13 mouse cellular contexts compared by ENCODE assay signal in genomic region chr17:78232703-78233102, GRCm38 (mm10). TPM values are rescaled to one million over a fixed set of nuclear protein-coding genes. Genes with fewer than 3 reads are reported as not detected.
A peak's percentile ranks its signal among the peaks of the same experiment; 100 is the strongest.
DNase-seq lines count a peak whose midpoint lies in the region; ATAC-seq and TF ChIP-seq lines count a peak whose summit lies in the region.
"Had no signal": no experiment of that assay in that cellular context is flagged by ENCODE, and none has a peak within 500 bp of the region (broad histone marks: within the 10 kb centered on the region; RNA-seq: fewer than 3 reads in every experiment).

No protein-coding gene starts in this region.

- H3K4me2 ChIP-seq in heart, embryonic 13.5 days: peak overlapping the region; percentile 51
- H3K4me2 ChIP-seq in neural tube, embryonic 13.5 days: no peak overlapping the region; the same call in 1 of the 2 replicates
- H3K4me2 ChIP-seq in hindbrain, postnatal 0 days (ENCODE audit: low read depth, low read length): peak overlapping the region; percentile 29
- H3K4me2 ChIP-seq in stomach, postnatal 0 days (replicated peaks; ENCODE audit: low read depth): 0 out of 2 replicates have a peak overlapping the region, but pooled peaks have one; percentile 20
- H3K4me2 ChIP-seq: forebrain, embryonic 13.5 days; kidney, embryonic 15.5 days; liver, embryonic 11.5 days had no signal

- no peak overlapping the region for H3K9ac ChIP-seq in heart, embryonic 13.5 days
- no peak overlapping the region for H3K9ac ChIP-seq in neural tube, embryonic 13.5 days
- H3K9ac ChIP-seq in hindbrain, postnatal 0 days (replicated peaks; ENCODE audit: low read length): no peak overlapping the region
- H3K9ac ChIP-seq in stomach, postnatal 0 days (ENCODE audit: low read length): no peak overlapping the region
- H3K9ac ChIP-seq: forebrain, embryonic 13.5 days; kidney, embryonic 15.5 days had no signal

- peaks cover 19% of the 10 kb centered on the region for H3K4me1 ChIP-seq in heart, embryonic 13.5 days
- peaks cover 32% of the 10 kb centered on the region for H3K4me1 ChIP-seq in neural tube, embryonic 13.5 days (replicated peaks)
- H3K4me1 ChIP-seq in hindbrain, postnatal 0 days (ENCODE audit: insufficient read depth, low read length): no peaks in the 10 kb centered on the region
- no peaks in the 10 kb centered on the region for H3K4me1 ChIP-seq in stomach, postnatal 0 days (replicated peaks; ENCODE audit: control insufficient read depth, insufficient read depth)
- H3K4me1 ChIP-seq: kidney, embryonic 15.5 days had no signal

- H3K9me3 ChIP-seq in heart, embryonic 13.5 days: no peaks in the 10 kb centered on the region
- H3K9me3 ChIP-seq in neural tube, embryonic 13.5 days: no peaks in the 10 kb centered on the region
- no peaks in the 10 kb centered on the region for H3K9me3 ChIP-seq in hindbrain, postnatal 0 days (ENCODE audit: low read length)
- no peaks in the 10 kb centered on the region for H3K9me3 ChIP-seq in stomach, postnatal 0 days (ENCODE audit: control insufficient read depth, low read length)
- H3K9me3 ChIP-seq: forebrain, embryonic 13.5 days; kidney, embryonic 15.5 days had no signal

- ATAC-seq in heart, embryonic 13.5 days (ENCODE audit: extremely low read depth, insufficient number of reproducible peaks, low FRiP score, low TSS enrichment): no peak
- peak; percentile 84; the same call in 1 of the 2 replicates for ATAC-seq in neural tube, embryonic 13.5 days (ENCODE audit: low read depth)
- ATAC-seq in hindbrain, postnatal 0 days: peak; percentile 65
- no peak for ATAC-seq in stomach, postnatal 0 days (ENCODE audit: low FRiP score, low TSS enrichment)
- ATAC-seq: forebrain, embryonic 13.5 days had no signal

- intact Hi-C loops in left cerebral cortex, postnatal 10 days (cut with DNase I): no loop called here

- 30% methylated on average over 13 of the region's 13 CpGs for WGBS in heart, embryonic 13.5 days
- 61% methylated on average over 13 of the region's 13 CpGs for WGBS in neural tube, embryonic 13.5 days
- 54% methylated on average over 13 of the region's 13 CpGs for WGBS in hindbrain, postnatal 0 days
- WGBS in stomach, postnatal 0 days: 58% methylated on average over 13 of the region's 13 CpGs

- peaks cover 7% of the 10 kb centered on the region; the same call in 1 of the 2 replicates for H3K27me3 ChIP-seq in heart, embryonic 13.5 days (replicated peaks)
- no peaks in the 10 kb centered on the region for H3K27me3 ChIP-seq in neural tube, embryonic 13.5 days
- H3K27me3 ChIP-seq in hindbrain, postnatal 0 days (ENCODE audit: insufficient read depth, low read length): no peaks in the 10 kb centered on the region
- H3K27me3 ChIP-seq in stomach, postnatal 0 days (ENCODE audit: control insufficient read depth, insufficient read depth, low read length): no peaks in the 10 kb centered on the region
- H3K27me3 ChIP-seq: forebrain, embryonic 13.5 days; kidney, embryonic 15.5 days had no signal

- H3K4me3 ChIP-seq in heart, embryonic 13.5 days: 0 out of 2 replicates have a peak overlapping the region, but pooled peaks have one; percentile 4
- H3K4me3 ChIP-seq in neural tube, embryonic 13.5 days: no peak overlapping the region
- no peak overlapping the region for H3K4me3 ChIP-seq in hindbrain, postnatal 0 days (ENCODE audit: low read length)
- H3K4me3 ChIP-seq in stomach, postnatal 0 days (ENCODE audit: low read depth, low read length): no peak overlapping the region
- H3K4me3 ChIP-seq: forebrain, embryonic 13.5 days; kidney, embryonic 15.5 days had no signal

- DNase-seq in heart, adult 8-10 months (ENCODE audit: low spot score): no peak
- no peak for DNase-seq in neural tube, embryonic 10.5 days (ENCODE audit: extremely low spot score, low spot score)
- peak; percentile 47 for DNase-seq in hindbrain, postnatal 0 days (ENCODE audit: low spot score)
- DNase-seq in stomach, postnatal 0 days (ENCODE audit: low spot score): no peak
- no peak for DNase-seq in left cerebral cortex, postnatal 10 days (ENCODE audit: extremely low spot score in 1 of 2, low spot score in 2 of 2)
- DNase-seq in thymus, postnatal 10 days (ENCODE audit: low spot score in 2 of 2): no peak
- DNase-seq: cerebellum, adult 2 months; thymus, adult 18-20 months had no signal

- H3K36me3 ChIP-seq in heart, embryonic 13.5 days: no peaks in the 10 kb centered on the region
- H3K36me3 ChIP-seq in neural tube, embryonic 13.5 days: no peaks in the 10 kb centered on the region
- H3K36me3 ChIP-seq in hindbrain, postnatal 0 days (ENCODE audit: insufficient read depth, low read length): no peaks in the 10 kb centered on the region
- no peaks in the 10 kb centered on the region for H3K36me3 ChIP-seq in stomach, postnatal 0 days (ENCODE audit: control insufficient read depth, insufficient read depth, low read length)
- H3K36me3 ChIP-seq: kidney, embryonic 15.5 days had no signal

- no peak for TF ChIP-seq CTCF in hindbrain, postnatal 0 days (IDR thresholded peaks at IDR 0.05; ENCODE audit: low read depth)
- no peak for TF ChIP-seq CTCF in stomach, postnatal 0 days (IDR thresholded peaks at IDR 0.05; ENCODE audit: low read depth)

- TF ChIP-seq EP300 in stomach, postnatal 0 days (optimal IDR thresholded peaks at IDR 0.05): no peak

- H3K27ac ChIP-seq in heart, embryonic 13.5 days (replicated peaks): no peak overlapping the region
- peak overlapping the region; percentile 42 for H3K27ac ChIP-seq in neural tube, embryonic 13.5 days (replicated peaks)
- peak overlapping the region; percentile 42; the same call in 1 of the 2 replicates for H3K27ac ChIP-seq in hindbrain, postnatal 0 days
- H3K27ac ChIP-seq in stomach, postnatal 0 days (replicated peaks): no peak overlapping the region
- H3K27ac ChIP-seq: forebrain, embryonic 13.5 days; kidney, embryonic 15.5 days had no signal

RNA-seq across cellular contexts. Expression of gene Crim1, which starts 32.7 kb away (rescaled TPM):
- 2.1 and 2.2 TPM in 2 replicates for polyA plus RNA-seq in heart, embryonic 13.5 days (2015; fragmentation: Nextera tagmentation; extraction: Ambion mirVana)
- total RNA-seq in heart, adult 8-10 months (2022): 10 to 100 TPM; 58.6 to 70.9 (median 67.5) TPM
- 12.4 and 13.1 TPM in 2 replicates for polyA plus RNA-seq in neural tube, embryonic 13.5 days (2015; fragmentation: Nextera tagmentation; extraction: Ambion mirVana)
- 129 and 143 TPM in 2 replicates for total RNA-seq in hindbrain, postnatal 0 days (2014; rRNA removed)
- 13.6 and 14.6 TPM in 2 replicates for polyA plus RNA-seq in hindbrain, postnatal 0 days (2015; fragmentation: Nextera tagmentation; extraction: Ambion mirVana)
- polyA plus RNA-seq in stomach, postnatal 0 days (2015; fragmentation: Nextera tagmentation; extraction: Ambion mirVana): 4.3 and 5.1 TPM in 2 replicates
- 10 to 100 TPM; 56.6 to 60.5 TPM for total RNA-seq in left cerebral cortex, postnatal 10 days (2021)

Comparison
In these comparisons a context has a peak if more than half of its experiments do, and no peak if none do; other contexts are left out.
1. ATAC-seq: peak in neural tube, embryonic 13.5 days (single experiment) and hindbrain, postnatal 0 days (single experiment); none in heart, embryonic 13.5 days (single experiment) and stomach, postnatal 0 days (single experiment).
2. H3K27ac ChIP-seq: peak in neural tube, embryonic 13.5 days (single experiment) and hindbrain, postnatal 0 days (single experiment); none in heart, embryonic 13.5 days (single experiment) and stomach, postnatal 0 days (single experiment).